ENCODE assay signal across 7 mouse cellular contexts in genomic region chr11:75013764-75014695, GRCm38 (mm10).
DNase-seq lines count a peak whose midpoint lies in the region; ATAC-seq and TF ChIP-seq lines count a peak whose summit lies in the region.

No protein-coding gene starts in this region.

- no peak for TF ChIP-seq CTCF in testis, adult 2 months (IDR thresholded peaks at IDR 0.05; ENCODE audit: control insufficient read depth, insufficient read depth, insufficient replicate concordance, low read depth, low read length)

- no peaks in the 10 kb centered on the region for H3K9me3 ChIP-seq in forebrain, embryonic 16.5 days (ENCODE audit: control insufficient read depth, low read length)
- H3K9me3 ChIP-seq in intestine, embryonic 15.5 days, result no peaks in the 10 kb centered on the region
- H3K9me3 ChIP-seq in stomach, embryonic 15.5 days, result no peaks in the 10 kb centered on the region

- no peak for ATAC-seq in forebrain, embryonic 16.5 days
- peak; percentile 52 for ATAC-seq in intestine, embryonic 15.5 days
- 0 out of 2 replicates have a peak, but pooled peaks have one; percentile 12 for ATAC-seq in stomach, embryonic 15.5 days (ENCODE audit: insufficient read depth, low FRiP score, low read depth)

- H3K4me1 ChIP-seq in testis, adult 2 months (ENCODE audit: control insufficient read depth, insufficient read depth, low read length), result peaks cover 7% of the 10 kb centered on the region
- H3K4me1 ChIP-seq in forebrain, embryonic 16.5 days (replicated peaks; ENCODE audit: control insufficient read depth, insufficient read depth, low read length), result peaks cover 19% of the 10 kb centered on the region
- peaks cover 21% of the 10 kb centered on the region for H3K4me1 ChIP-seq in intestine, embryonic 15.5 days (replicated peaks)
- H3K4me1 ChIP-seq in stomach, embryonic 15.5 days, result peaks cover 34% of the 10 kb centered on the region

- no peak overlapping the region for H3K4me2 ChIP-seq in forebrain, embryonic 16.5 days (ENCODE audit: low read length)
- no peak overlapping the region for H3K4me2 ChIP-seq in intestine, embryonic 15.5 days (replicated peaks)
- H3K4me2 ChIP-seq in stomach, embryonic 15.5 days, result peak overlapping the region; percentile 5; the same call in 1 of the 2 replicates

- WGBS in forebrain, embryonic 16.5 days, result 81% methylated on average over 12 of the region's 12 CpGs
- WGBS in intestine, embryonic 15.5 days, result 62% methylated on average over 12 of the region's 12 CpGs
- WGBS in stomach, embryonic 15.5 days, result 68% methylated on average over 12 of the region's 12 CpGs

- no peak for DNase-seq in testis, postnatal 14 days (ENCODE audit: low spot score)
- no peak for DNase-seq in layer of hippocampus, adult 9-11 months
- DNase-seq in cerebellum, adult 18-20 months, result no peak

- no peaks in the 10 kb centered on the region for H3K27me3 ChIP-seq in testis, adult 2 months (ENCODE audit: control insufficient read depth, insufficient read depth, low read length)
- no peaks in the 10 kb centered on the region for H3K27me3 ChIP-seq in forebrain, embryonic 16.5 days (replicated peaks; ENCODE audit: control insufficient read depth, insufficient read depth, low read length)
- no peaks in the 10 kb centered on the region for H3K27me3 ChIP-seq in intestine, embryonic 15.5 days (replicated peaks)
- H3K27me3 ChIP-seq in stomach, embryonic 15.5 days (replicated peaks), result no peaks in the 10 kb centered on the region

- H3K9ac ChIP-seq in forebrain, embryonic 16.5 days (replicated peaks; ENCODE audit: low read depth, low read length), result no peak overlapping the region
- H3K9ac ChIP-seq in intestine, embryonic 15.5 days, result no peak overlapping the region
- no peak overlapping the region for H3K9ac ChIP-seq in stomach, embryonic 15.5 days

- H3K36me3 ChIP-seq in testis, adult 2 months (ENCODE audit: control insufficient read depth, insufficient read depth, low read length), result no peaks in the 10 kb centered on the region
- H3K36me3 ChIP-seq in forebrain, embryonic 16.5 days (ENCODE audit: control insufficient read depth, insufficient read depth), result no peaks in the 10 kb centered on the region
- no peaks in the 10 kb centered on the region for H3K36me3 ChIP-seq in intestine, embryonic 15.5 days
- H3K36me3 ChIP-seq in stomach, embryonic 15.5 days, result no peaks in the 10 kb centered on the region

- H3K4me3 ChIP-seq in testis, adult 2 months (ENCODE audit: control insufficient read depth, low read depth, low read length), result no peak overlapping the region
- H3K4me3 ChIP-seq in forebrain, embryonic 16.5 days (replicated peaks; ENCODE audit: low read length), result no peak overlapping the region
- H3K4me3 ChIP-seq in intestine, embryonic 15.5 days (replicated peaks), result no peak overlapping the region
- H3K4me3 ChIP-seq in stomach, embryonic 15.5 days (replicated peaks), result no peak overlapping the region

- peak overlapping the region; percentile 61 for H3K27ac ChIP-seq in testis, adult 2 months (ENCODE audit: control insufficient read depth, insufficient read depth, low read depth, low read length)
- 0 out of 2 replicates have a peak overlapping the region, but pooled peaks have one; percentile 14 for H3K27ac ChIP-seq in forebrain, embryonic 16.5 days (ENCODE audit: low read length)
- H3K27ac ChIP-seq in intestine, embryonic 15.5 days, result peak overlapping the region; percentile 87
- H3K27ac ChIP-seq in stomach, embryonic 15.5 days, result peak overlapping the region; percentile 82

- TF ChIP-seq POLR2A in testis, adult 2 months (IDR thresholded peaks at IDR 0.05; ENCODE audit: control insufficient read depth, low read depth, low read length), result no peak

Comparison
In these comparisons a context has a peak if more than half of its experiments do, and no peak if none do; other contexts are left out.
1. H3K27ac ChIP-seq: peak in every context shown above with its lines; median percentile 87 in intestine, embryonic 15.5 days; 82 in stomach, embryonic 15.5 days; 61 in testis, adult 2 months; 14 in forebrain, embryonic 16.5 days.